1 mouse cellular context compared by ENCODE assay signal in genomic region chr13:55099066-55099725, GRCm38 (mm10).
TF ChIP-seq lines count a peak whose summit lies in the region.

No protein-coding gene starts in this region.

TF ChIP-seq in MEL, 35 proteins besides CTCF, POLR2A, EP300 and RAD21:
- TF ChIP-seq ETS1 (IDR thresholded peaks at IDR 0.05; ENCODE audit: low read depth, low read length) (no peak), MAZ (IDR thresholded peaks at IDR 0.05; ENCODE audit: low read depth, low read length) (no peak), POLR2AphosphoS2 (IDR thresholded peaks at IDR 0.05; ENCODE audit: low read length) (no peak), ELF1 (IDR thresholded peaks at IDR 0.05; ENCODE audit: low read depth, low read length) (no peak), TCF12 (IDR thresholded peaks at IDR 0.05; ENCODE audit: low read depth, low read length) (no peak), CHD2 (IDR thresholded peaks at IDR 0.05; ENCODE audit: low read length) (no peak), UBTF (IDR thresholded peaks at IDR 0.05; ENCODE audit: borderline replicate concordance, insufficient read depth, low read depth, low read length) (no peak)
TF ChIP-seq in MEL: peak in this region for 0.
